ENCODE assay signal across 16 mouse cellular contexts in genomic region chr13:99723237-99723981, GRCm38 (mm10).
A peak's percentile ranks its signal among the peaks of the same experiment; 100 is the strongest.
DNase-seq lines count a peak whose midpoint lies in the region; ATAC-seq and TF ChIP-seq lines count a peak whose summit lies in the region.
"Had no signal": no experiment of that assay in that cellular context is flagged by ENCODE, and none has a peak within 500 bp of the region (broad histone marks: within the 10 kb centered on the region; RNA-seq: fewer than 3 reads in every experiment).

No protein-coding gene starts in this region.

- H3K9ac ChIP-seq in hindbrain, embryonic 15.5 days = no peak overlapping the region
- H3K9ac ChIP-seq in midbrain, embryonic 15.5 days = no peak overlapping the region
- H3K9ac ChIP-seq: embryonic facial prominence, embryonic 13.5 days had no signal

- no peak for ATAC-seq in hindbrain, embryonic 15.5 days (ENCODE audit: low FRiP score, low read depth)
- ATAC-seq in midbrain, embryonic 15.5 days (replicated peaks) = peak; percentile 61; the same call in 1 of the 2 replicates
- ATAC-seq: activated CD4-positive, CD25-positive, alpha-beta regulatory T cell, adult 4 months; intestine, embryonic 16.5 days had no signal

- WGBS in hindbrain, embryonic 15.5 days = 46% methylated on average over 5 of the region's 5 CpGs
- WGBS in midbrain, embryonic 15.5 days = 25% methylated on average over 5 of the region's 5 CpGs

- TF ChIP-seq POLR2A in brain, embryonic 14.5 days (IDR thresholded peaks at IDR 0.05; ENCODE audit: borderline replicate concordance, extremely low read depth, insufficient read depth, insufficient read length, poor library complexity, severe bottlenecking) = no peak

- H3K27ac ChIP-seq in hindbrain, embryonic 15.5 days (replicated peaks) = peak overlapping the region; percentile 50
- H3K27ac ChIP-seq in midbrain, embryonic 15.5 days = peak overlapping the region; percentile 60
- no peak overlapping the region for H3K27ac ChIP-seq in left cerebral cortex, adult 2 months
- H3K27ac ChIP-seq in gastrocnemius, adult 2 months = no peak overlapping the region
- H3K27ac ChIP-seq: embryonic facial prominence, embryonic 13.5 days; macrophage had no signal

- intact Hi-C loops in left cerebral cortex, adult 2 months (cut with DNase I) = no loop called here
- intact Hi-C loops in gastrocnemius, adult 2 months (cut with DNase I) = no loop called here

- H3K4me1 ChIP-seq in hindbrain, embryonic 15.5 days (replicated peaks) = peaks cover 12% of the 10 kb centered on the region
- peaks cover 17% of the 10 kb centered on the region for H3K4me1 ChIP-seq in midbrain, embryonic 15.5 days

- peak; percentile 32 for DNase-seq in adrenal gland, adult 8-10 months
- DNase-seq in adrenal gland, adult 18-20 months (ENCODE audit: low spot score in 2 of 2) = no peak
- DNase-seq in brain, embryonic 14.5 days (ENCODE audit: low read depth) = peak; percentile 68
- DNase-seq in thymus, postnatal 14 days = no peak
- no peak for DNase-seq in left cerebral cortex, adult 2 months (ENCODE audit: extremely low spot score in 1 of 2, low spot score in 2 of 2)
- no peak for DNase-seq in gastrocnemius, adult 2 months
- DNase-seq: cerebellum, adult 11-12 months; right cerebral cortex, postnatal 4 days had no signal

- no peaks in the 10 kb centered on the region for H3K27me3 ChIP-seq in hindbrain, embryonic 15.5 days
- no peaks in the 10 kb centered on the region for H3K27me3 ChIP-seq in midbrain, embryonic 15.5 days (replicated peaks)
- H3K27me3 ChIP-seq: embryonic facial prominence, embryonic 13.5 days had no signal

- no peak for TF ChIP-seq CTCF in brain, embryonic 14.5 days (IDR thresholded peaks at IDR 0.05; ENCODE audit: borderline replicate concordance, extremely low read depth, insufficient read depth, insufficient read length)
- TF ChIP-seq CTCF in left cerebral cortex, adult 2 months (IDR thresholded peaks at IDR 0.05) = no peak
- no peak for TF ChIP-seq CTCF in gastrocnemius, adult 2 months (IDR thresholded peaks at IDR 0.05)

- H3K9me3 ChIP-seq in hindbrain, embryonic 15.5 days = no peaks in the 10 kb centered on the region
- H3K9me3 ChIP-seq in midbrain, embryonic 15.5 days = no peaks in the 10 kb centered on the region
- H3K9me3 ChIP-seq: embryonic facial prominence, embryonic 13.5 days had no signal

- no peak overlapping the region for H3K4me3 ChIP-seq in hindbrain, embryonic 15.5 days
- H3K4me3 ChIP-seq in midbrain, embryonic 15.5 days = no peak overlapping the region
- no peak overlapping the region for H3K4me3 ChIP-seq in left cerebral cortex, adult 2 months
- no peak overlapping the region for H3K4me3 ChIP-seq in gastrocnemius, adult 2 months
- H3K4me3 ChIP-seq: embryonic facial prominence, embryonic 13.5 days had no signal

- no peak overlapping the region; the same call in 1 of the 2 replicates for H3K4me2 ChIP-seq in hindbrain, embryonic 15.5 days
- H3K4me2 ChIP-seq in midbrain, embryonic 15.5 days = 0 out of 2 replicates have a peak overlapping the region, but pooled peaks have one; percentile 15
- H3K4me2 ChIP-seq: embryonic facial prominence, embryonic 13.5 days; liver, embryonic 11.5 days had no signal

- H3K36me3 ChIP-seq in hindbrain, embryonic 15.5 days = no peaks in the 10 kb centered on the region
- no peaks in the 10 kb centered on the region for H3K36me3 ChIP-seq in midbrain, embryonic 15.5 days (replicated peaks)
- H3K36me3 ChIP-seq: embryonic facial prominence, embryonic 13.5 days; G1E had no signal

Comparison
In these comparisons a context has a peak if more than half of its experiments do, and no peak if none do; other contexts are left out.
1. DNase-seq: peak in adrenal gland, adult 8-10 months (single experiment) and brain, embryonic 14.5 days (single experiment); none in adrenal gland, adult 18-20 months (0 of 2), thymus, postnatal 14 days (single experiment), left cerebral cortex, adult 2 months (0 of 2) and gastrocnemius, adult 2 months (single experiment).
2. H3K27ac ChIP-seq: peak in hindbrain, embryonic 15.5 days (single experiment) and midbrain, embryonic 15.5 days (single experiment); none in left cerebral cortex, adult 2 months (single experiment) and gastrocnemius, adult 2 months (single experiment).